Mouse (Mus musculus) frontal cortex, postnatal 14 days (tissue): ENCODE measurements at regions not wholly inside any gene's neighbourhood (a gene's known extent, or its start where the extent isn't known, plus 50 kb on each side); places are given as distances from the start of the nearest gene placed in this dataset.

Experiments used
- DNase-seq, 2 experiments: peaks; one replicate each; pipeline ENCODE4 v3.0.0; 2022; ENCODE audit warnings: low spot score in 2 of 2

DNA sequence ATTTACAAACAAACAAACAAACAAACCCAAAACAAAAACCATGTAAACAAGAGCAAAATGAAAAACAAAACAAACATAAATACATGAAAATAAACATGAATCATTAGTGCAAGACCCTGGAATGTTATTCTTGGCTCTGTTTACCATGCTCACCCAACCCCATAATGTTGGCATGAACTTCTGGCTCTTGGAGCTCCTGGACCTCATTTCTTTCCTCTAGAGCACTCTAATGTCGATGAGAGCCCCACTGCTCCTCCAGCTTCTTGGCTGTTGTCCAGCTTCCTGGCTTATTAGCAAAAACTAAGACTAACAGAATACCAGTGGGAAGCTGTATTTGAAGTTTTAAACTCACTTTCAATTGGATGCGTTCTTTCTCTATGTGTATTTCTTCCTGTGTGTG lies 81.3 kb upstream of the Gm21830 start:
- peak; percentile 6 for DNase-seq

DNA sequence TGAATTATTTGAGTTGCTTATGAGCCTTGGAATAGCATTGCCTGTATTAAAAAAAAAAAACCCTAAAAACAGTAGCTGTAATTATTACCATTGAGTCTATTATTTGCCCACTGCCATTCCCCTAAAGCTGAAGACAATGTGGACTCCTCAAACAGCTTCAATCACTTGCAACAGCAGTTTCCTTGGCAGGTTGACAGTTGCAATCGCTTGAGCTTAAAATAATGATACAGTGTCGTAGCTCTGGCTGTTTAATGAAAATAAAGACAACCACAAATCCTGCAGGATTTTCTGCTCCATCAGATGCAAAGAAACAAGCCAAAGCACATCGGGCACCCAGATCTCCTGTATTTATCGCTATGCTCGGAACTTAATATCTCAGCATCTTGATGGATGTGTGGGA lies 68.8 kb upstream of the Gm21830 start:
- DNase-seq: no peak
